Mouse (Mus musculus): ENCODE results near the gene Prelp.

Gene Prelp

DNA sequence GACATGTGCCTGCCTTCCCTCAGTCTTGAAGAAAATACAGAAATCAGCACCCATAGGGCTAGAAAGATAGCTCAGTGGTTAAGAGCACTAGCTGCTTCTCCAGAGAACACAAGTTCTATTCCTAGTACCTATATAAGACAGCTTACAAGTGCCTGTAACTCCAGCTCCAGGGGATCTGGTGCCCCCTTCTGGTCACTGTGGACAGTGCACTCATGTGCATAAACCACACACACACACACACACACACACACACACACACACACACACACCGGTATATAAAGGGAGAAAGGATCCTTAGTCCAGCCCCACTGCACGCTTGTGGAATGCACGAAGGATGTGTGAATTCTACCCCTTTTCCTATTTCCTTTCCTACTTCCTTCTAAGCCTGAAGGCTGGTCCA lies 15.0 kb upstream of the Prelp start:
- intact Hi-C loops (cut with DNase I): no loop called here

DNA sequence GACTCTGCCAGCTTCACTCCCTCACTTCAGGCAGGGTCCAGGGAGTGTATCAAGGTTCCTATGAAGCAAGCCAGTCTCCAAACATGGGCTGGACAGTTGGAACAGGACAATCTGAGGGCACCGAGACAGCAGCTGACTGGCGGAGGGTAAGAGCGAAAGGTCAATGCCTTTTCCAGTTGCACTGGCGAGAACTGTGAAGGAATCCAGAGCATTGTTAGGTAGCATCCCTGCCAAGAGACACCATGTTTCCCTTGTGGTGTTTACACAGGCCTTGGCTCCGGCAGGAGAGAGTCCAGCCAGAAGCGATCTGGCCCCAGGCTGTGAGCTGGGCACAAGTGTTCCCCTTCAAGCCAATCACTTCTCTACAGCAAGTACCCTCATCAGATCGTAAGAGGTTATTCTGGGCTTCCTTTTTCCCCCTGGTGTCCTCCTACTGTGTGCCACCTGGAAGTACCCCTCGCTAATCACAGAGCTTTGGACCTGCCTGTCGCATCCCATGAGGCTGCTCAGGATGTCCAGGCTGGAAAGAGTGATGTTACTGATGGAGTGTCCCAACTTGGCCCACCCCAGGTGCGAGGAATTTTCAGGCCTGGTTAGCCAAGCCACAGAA lies 13.2 kb upstream of the Prelp start:
- intact Hi-C loops (cut with DNase I): no loop called here

DNA sequence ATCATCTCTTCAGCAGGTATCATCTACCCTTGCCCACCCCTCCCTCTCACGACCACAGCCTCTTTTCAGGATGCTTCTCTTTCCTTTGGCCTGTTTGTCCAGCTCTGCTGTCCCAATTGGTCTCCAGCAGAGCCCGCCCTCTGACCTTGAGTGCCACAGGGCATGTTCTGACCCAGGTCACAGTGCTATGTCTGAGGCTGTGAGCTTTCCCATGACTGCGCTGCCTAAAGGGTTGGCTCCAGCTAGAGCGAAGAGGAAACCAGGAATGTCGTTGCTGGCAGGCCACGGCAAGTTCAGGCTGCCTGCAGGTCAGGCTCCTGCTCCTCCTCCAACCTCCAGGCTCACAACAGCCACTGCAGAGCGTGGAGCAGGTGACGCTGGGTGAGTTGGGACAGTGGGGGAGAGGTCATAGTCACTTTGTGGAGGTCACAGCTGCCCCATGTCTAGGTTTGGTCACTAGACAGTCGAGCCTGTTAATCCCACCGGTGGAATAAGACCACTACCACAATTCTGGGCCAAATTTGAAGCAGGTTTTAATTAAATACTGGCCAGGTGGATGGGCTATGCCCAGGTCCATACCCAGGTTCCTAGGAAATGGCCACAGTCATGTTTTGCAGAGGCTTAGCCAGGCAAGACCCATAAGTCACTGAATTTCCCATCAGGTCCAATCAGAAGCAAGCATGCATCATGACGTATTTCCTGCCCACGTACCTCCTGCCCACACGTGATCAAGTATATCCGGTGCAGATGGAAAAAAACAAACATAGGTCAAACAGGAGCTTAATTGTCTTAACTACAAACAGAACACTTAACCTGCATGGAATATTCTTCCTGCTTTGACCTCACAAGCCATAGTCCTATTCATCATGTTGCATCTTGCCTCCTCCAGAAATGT lies 12.3 kb upstream of the Prelp start:
- intact Hi-C loops (cut with DNase I): no loop called here

DNA sequence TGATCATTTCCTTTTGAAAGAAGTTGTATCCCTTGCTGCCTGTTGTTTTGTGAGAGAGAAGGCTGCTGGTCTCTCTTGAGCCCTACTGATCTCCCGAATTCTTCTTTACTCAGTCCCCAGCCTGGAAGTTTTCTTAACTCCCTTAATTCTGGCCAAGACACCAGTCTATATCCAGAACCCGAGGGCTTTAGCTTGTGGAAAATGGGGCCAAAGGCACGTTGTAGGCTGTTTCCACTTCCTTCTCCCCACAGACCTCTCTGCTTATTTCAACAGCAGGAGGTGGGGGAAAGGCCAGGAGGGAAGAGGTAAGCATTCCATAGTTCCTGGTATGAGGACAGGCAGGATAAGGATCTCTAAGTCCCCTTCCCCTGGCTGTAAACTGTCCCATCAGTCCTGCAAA lies 8.8 kb upstream of the Prelp start:
- intact Hi-C loops (cut with DNase I): no loop called here

DNA sequence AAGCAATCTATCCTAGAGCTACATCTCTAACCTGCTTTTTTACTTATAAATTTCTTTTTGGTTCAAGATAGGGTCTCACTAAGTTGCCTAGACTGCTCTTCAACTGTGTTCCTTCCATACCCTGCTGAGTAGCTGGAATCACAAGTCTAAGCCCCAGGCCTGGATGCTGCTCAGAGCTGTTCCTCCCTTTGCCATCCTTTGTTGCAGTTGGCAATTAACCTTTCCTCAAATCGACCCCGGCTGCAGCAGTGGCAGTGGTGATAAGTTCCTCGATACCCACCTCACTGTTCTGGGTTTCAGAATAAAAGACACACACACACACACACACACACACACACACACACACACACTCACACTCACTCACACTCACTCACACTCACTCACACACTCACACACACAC lies 4.0 kb upstream of the Prelp start:
- intact Hi-C loops (cut with DNase I): no loop called here

DNA sequence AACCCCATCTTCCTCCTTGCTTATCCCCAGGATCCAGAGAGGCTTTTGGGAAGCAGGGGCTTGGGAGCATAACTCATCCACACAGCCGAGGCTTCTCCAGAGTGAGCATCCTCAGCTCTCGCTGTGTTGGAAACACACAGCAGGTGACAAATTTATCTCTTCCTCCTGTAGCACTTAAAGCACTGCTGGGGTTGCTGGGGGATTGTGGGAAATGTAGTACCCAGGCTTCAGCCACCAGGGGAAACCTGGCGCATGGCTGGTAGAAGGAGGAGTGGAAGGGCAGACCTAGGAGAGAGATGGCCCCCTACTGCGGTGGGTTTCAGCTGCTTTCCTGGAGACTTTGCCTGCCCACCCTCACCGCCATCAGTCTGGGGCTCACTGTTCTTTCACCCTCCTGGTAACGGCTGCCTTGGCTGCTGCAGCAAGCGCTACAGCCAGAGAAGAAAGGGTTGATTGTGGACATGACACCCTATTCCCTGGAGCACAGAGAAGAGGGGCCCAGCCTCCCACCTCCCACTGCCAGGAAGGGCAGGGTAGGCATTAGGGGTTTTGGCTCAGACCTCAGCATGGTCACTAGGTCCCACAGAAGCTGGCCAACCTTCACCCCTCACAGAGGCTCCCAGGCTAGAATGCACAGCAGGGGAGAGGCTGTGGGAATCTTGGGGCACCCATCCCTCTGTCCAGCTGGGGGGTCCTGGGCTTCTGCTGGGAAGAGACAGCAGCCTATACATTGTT lies 3.1 kb upstream of the Prelp start:
- intact Hi-C loops (cut with DNase I): no loop called here

DNA sequence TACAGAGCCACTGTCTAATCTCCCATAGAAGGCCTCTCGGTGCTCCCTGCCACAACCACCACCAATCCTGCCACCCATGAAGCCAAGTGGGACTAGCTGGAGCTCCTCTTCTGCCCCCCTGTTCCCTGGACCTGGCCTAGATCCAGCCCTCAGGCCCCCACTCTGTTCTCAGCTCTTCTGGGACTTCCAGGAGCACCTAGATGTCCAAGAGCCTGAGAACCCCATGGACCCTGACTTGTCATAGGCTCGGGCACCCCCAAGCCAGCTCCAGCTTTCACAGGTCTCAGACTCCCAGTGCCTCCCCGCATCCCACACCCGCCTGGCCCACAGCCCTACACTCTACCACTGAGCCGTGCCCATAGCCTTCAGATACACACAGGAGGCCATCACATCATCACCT lies 1.9 kb upstream of the Prelp start:
- intact Hi-C loops (cut with DNase I): no loop called here

DNA sequence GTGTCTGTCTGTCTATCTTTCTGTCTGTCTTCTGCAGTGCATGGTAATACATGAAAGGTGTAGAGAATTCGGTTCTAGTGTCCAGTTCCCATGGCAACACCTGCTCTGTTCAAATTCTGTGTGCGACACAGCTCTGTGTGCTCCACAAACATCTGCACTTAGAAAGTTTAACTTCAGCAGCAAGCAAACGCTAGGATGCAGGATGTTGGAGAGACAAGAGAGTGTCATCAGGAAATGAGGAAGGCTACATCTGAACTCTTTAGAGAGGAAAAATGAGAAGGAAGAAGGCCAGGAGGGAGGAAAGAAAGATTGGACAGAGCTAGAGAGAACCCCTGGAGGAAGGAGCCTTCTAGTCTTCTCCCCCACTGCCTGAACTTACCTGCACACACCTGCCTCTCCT lies 338 bp downstream of the Prelp start:
- intact Hi-C loops (cut with DNase I): no loop called here

DNA sequence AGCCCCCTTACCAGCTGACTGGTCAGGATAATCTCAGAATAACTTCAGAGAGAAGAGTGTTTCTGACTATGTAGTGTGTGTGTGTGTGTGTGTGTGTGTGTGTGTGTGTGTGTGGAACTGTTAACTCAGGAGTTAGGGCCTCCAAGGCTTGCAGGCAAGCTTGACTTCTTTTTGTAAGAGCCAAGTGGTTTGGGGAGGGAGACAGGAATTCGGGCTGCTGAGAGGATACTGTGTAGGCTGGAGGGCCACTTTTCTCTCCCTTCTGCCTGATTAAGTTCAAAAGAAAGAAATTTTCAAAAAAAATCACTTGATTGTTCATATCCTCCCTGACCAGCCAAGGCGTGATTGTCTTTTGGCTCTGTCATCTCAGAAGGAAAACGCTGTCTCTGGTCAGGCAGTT lies 813 bp downstream of the Prelp start:
- intact Hi-C loops (cut with DNase I): no loop called here

DNA sequence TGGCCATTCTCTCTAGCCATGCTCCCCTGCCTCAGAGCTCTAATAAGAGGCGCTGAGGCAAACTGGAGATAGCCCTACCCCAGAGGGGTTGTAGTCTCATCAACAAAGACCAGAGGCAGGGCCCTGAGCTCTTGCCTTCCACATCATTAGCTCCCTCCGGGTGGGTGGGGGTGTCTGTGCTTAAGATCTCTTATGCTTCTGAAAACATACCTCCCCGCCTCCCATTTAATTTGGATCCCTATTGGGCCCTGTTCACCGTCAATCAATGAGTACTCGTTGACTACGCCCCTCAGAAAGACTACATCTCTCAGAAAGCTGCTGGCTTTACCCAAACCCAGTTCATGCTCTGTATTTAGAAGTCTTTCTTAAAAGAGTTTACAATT lies 3.1 kb downstream of the Prelp start:
- intact Hi-C loops (cut with DNase I): no loop called here

DNA sequence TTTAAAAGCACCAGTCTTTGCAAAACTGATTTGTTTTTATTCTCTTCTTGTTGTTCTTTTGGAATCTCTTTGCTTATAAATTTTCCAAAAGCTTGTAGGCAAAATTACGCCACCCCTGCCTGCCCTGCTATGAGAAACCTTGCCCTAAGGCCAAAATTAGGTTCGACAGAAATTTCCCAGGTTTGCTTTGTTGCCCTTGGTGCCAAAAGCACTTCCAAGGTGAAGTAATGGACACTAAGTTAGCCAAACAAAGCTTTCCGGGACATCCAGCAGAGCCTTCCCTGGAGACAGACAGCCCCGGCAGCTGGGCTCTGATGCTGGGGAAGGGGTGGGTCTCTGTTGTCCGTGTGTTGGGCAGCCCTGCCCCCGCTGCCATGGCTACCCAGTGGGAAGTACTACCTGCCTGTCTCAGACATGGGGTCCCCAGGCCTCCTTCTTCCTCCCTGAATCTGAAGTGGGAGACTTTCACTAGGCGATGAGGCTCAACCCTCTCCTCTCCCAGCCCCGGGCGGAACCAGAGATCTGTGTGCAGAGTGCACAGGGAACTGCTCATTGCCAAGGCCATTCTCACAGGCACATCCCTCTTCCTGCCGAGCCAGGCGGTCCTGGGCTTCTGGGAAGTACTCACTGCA lies 3.6 kb downstream of the Prelp start:
- intact Hi-C loops (cut with DNase I): no loop called here

DNA sequence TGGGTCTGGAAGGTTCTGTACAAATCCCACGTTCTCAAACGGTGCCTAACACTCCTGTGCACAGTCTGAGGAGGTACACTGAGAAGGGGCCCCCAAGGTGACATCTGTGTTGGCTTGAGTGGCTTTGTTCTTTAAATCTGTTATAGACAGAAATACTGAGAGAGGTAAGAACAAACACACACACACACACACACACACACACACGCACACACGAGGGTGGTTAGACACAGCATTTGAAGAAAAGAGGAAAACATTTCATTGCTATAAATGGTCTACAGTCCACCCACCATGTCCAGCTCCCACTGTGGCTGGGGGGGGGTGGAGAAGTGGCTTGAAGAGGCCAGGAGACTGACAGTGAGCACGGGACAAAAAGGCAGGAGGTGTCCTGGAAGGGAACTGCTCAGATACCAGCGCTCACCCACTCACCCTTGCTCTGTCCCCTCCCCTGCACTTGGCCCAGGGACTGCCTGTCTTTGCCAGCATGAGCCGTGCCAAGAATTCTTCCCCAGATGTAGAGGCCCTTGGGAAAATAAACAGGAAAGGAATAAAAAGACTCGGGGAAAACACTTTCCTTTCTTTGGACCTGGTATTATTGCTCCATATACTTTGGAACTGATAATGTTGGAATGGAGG lies 5.4 kb downstream of the Prelp start:
- intact Hi-C loops (cut with DNase I): no loop called here

DNA sequence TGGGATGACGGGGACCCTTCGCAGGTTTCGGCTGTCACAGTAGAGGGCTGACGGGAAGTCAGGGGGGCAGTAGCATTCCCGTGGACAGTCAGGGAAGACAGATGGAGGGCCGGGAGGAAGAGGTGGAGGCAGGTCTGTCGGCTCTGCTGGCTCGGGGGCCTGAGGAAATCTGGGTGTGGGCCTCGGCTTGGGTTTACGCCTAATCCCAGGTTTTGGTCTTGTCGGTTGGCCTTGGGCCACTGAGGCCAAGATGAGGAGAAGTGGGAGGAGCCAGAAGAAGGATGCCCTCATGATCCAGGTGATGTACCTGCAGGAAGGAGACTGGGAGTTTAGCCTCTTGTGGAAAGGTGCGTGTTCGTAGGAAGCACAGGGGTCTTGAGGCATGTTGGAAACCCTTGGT lies 6.1 kb downstream of the Prelp start:
- intact Hi-C loops (cut with DNase I): no loop called here

DNA sequence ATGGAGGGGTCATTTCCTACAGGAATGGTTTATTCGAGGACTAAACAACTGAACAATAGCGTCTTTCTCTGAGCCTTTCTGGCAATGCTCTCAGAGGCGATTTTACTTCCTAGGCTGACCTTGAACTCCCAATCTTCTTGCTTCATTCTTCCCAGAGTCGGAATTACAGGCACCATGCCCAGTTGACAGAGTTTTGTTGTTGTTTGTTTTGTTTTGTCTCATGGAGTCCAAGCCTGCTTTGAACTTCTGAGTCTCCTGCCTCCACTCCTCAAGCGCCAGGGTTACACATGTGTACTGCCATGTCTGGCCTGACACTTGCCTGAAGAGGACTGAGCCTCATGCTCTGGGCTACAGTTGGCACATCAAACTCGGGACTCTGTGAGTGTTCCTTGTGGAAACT lies 8.2 kb downstream of the Prelp start:
- intact Hi-C loops (cut with DNase I): loop anchor here (5.0 kb wide), 2 partner anchors 44 to 194 kb away; no protein-coding TSS in a partner anchor

DNA sequence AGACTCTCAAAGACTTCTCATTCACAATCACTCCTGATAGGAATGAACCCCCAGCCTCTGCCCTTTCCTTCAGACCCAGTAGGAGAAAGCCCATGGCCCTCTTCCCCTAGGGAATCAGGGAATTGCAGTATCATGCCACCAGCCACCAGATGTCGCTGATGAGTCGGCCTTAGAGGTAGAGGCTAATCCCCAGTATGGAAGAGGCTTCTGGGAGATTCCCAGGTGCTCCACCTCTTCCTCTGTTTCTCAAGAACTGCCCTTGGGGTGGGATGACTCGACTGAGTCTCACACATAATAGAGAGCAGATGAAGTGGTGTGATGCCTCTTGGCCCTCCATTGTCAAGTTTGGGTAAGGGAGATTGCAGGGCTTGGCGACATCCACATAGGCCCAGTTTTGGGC lies 9.8 kb downstream of the Prelp start:
- intact Hi-C loops (cut with DNase I): loop anchor here (2.0 to 5.0 kb wide), 3 partner anchors 46 to 196 kb away; no protein-coding TSS in a partner anchor

DNA sequence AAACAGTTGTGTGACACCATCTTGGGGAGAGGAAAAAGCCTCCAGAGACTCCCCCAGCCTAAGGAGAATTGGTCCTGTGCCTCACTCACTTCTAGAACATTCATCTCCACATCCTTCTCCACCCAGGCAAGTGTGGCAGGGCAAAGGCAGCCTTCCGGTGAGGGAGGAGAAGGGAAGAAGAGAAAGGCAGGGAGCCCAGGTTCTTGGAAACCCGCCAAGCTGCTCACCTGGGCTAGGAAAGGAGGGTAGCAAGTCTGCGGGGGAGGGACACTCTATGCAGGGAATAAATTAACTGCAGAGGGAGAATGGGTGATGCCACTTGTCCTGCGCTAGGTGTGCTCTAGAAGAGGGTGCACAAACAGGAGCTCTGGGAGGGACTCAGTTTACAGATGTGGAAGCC lies 10.2 kb downstream of the Prelp start:
- intact Hi-C loops (cut with DNase I): loop anchor here (2.0 to 5.0 kb wide), 3 partner anchors 46 to 196 kb away; no protein-coding TSS in a partner anchor

DNA sequence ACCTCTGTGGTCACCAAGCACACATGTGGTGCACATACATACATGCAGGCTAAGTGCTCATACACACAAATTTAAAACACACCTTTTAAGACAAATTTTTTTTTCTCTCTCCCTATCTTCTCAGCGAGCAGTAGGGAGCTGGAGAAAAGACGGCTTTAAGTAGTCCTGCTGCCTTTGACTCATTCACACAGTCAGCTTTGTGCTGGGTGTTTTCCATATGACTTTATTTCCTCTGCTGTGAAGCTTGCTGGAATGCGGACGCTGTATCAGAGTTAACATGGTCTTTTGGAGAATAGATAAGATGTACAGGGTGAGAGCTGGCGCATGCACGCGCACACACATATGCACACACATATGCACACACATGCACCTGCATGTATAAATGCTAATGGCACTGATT lies 11.1 kb downstream of the Prelp start:
- intact Hi-C loops (cut with DNase I): loop anchor here (2.0 to 5.0 kb wide), 3 partner anchors 47 to 197 kb away; no protein-coding TSS in a partner anchor

DNA sequence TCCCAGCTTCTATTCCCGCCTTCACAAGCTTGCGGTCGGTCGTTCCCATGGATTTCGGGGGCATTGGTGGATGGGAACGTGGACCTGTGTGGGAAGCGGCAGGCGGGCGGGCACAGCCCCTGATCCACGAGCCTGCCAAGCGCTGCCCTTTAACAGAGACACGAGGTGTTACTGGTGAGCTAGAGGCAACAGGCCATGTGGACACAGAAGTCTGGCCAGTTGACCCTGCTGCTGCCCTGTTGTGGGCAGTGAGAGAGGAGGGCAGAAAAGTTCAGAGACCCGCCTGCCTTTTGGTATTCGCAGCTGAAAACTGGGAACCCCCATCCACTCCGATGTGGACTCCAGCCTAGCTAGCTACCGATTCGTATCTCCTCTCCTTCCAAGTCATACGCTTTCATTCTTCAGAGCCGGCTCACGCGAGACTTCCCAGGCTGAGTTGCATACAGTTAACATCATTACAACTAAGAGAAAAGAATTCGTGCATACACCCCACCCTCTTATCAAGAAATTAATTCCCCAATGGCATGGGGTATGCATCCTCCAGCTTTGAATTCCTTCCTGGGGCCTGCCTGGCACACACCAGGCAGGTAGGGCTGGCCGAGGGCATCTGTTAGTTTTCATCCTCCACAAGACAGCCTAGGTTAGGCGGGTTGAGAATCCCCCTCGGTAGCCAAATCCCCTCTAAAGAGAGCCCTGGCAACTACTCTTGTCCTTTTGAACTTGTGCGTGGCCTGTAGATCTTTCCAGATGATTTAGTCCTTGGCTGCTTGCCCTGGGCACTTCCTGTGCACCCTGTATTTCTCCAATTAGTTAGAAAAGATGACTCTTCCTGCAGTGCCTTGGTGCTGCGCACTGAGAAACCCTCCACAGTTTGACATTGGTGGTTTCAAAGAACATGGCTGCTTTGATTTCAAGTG lies 12.3 kb downstream of the Prelp start:
- intact Hi-C loops (cut with DNase I): no loop called here

DNA sequence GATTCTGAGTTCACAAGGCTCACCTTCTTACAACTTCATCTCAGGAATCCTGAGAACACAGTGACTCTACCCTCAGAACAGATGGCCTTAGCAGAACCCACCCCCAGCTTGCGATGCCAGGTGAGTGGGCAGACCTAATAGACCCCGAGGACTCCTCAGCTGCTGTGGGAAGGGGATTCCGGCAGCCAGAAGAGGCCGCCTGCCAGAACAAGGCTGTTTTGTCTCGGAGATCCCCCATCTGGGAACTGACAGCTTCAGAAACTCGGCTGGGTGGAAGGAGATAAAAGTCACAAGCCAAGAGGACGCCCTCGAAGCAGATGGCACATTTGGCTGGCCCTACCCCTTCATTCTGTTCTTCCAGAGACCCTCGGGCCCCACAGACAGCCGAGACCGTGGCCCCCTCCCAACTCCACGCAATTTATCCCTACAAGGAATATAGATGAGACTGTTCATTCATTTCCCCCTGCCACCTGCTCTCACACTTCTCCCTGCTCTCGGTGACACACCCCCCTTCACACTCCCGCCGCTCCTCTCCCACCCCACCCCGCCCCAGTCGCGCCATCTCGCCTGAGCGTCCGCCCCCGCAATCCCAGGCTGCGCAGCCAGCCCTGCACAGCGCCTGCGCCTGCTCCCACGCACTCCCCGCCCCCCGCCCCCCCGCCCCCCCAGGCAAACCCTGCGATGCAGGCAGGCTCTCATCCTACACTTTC lies 13.1 kb downstream of the Prelp start, which contains the start of gene Optc:
Optc (minus strand) TSS at position 51 of the 710 bp plus-strand sequence.
- intact Hi-C loops (cut with DNase I): no loop called here

Measured in adrenal gland (tissue).